Mouse (Mus musculus) cerebellum, adult 9-11 months (tissue): ENCODE results near the gene Pakap.

ENCODE experiments used
- DNase-seq: peaks from one replicate; pipeline ENCODE4 v3.0.0; 2022

Pakap gene

GRCm38 (mm10) chr4:57772851-57773510, 205.0 kb downstream of the Pakap start:
- no peak for DNase-seq

DNA sequence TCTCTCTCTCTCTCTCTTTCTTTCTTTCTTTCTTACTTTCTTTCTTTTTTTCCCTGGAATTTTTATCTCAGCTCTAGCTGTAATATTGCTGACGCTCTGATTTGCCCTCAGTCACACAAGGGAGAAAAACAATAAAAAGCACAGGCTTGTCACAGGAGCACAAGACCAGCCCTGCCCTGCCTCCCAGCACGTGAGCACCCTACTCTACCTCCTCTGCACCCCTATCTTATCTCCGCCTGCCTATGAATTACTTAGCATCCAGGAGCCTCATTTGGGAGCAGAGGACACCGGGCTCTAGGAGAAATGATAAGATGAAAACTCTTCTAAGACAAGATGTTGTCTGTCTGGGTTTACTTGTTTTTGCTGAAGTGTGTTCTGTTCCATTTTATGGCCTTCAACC, 206.5 kb downstream of the Pakap start:
- no peak for DNase-seq

GRCm38 (mm10) chr4:57775582-57775981, 207.6 kb downstream of the Pakap start:
- no peak for DNase-seq

GRCm38 (mm10) chr4:57780403-57780802, 212.4 kb downstream of the Pakap start:
- DNase-seq, result no peak

DNA sequence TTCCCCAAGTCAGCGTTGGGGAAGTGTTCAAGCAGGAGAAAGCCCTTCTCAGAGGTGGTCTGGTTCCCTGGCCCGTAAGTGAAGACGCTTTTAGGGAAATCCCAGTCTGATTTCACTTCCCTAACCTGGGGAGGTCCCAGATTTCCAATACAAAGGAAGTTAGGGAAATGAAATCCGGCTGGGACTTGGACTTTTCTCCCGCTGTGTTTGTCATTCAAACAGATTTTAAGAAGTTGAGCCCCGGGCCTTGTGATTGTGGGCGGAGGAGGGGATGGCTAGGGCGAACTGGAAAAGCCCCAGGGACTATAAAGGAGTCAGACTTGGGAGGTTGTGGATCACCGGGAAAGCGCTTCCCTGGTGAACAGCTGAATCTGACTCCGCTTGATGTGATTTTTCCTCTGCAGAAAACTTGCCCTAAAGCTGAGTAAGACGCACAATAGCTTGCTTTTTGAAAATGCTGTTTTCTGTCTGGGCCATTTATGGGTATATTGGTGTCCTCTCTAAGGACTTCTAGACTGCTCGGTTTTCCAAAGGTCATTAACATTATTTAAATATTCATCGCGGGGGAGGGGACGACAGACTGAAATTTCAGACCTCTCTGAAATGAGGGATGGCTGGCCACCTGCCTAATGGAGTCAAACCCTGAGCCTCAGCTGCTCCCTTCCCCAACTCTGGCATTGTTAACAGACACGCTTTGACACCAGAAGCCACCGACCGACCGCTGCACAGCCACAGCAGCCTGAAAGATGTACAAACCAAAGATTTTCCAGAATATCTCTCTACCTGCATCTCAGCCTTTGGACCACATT, 213.1 kb downstream of the Pakap start:
- DNase-seq, result no peak

DNA sequence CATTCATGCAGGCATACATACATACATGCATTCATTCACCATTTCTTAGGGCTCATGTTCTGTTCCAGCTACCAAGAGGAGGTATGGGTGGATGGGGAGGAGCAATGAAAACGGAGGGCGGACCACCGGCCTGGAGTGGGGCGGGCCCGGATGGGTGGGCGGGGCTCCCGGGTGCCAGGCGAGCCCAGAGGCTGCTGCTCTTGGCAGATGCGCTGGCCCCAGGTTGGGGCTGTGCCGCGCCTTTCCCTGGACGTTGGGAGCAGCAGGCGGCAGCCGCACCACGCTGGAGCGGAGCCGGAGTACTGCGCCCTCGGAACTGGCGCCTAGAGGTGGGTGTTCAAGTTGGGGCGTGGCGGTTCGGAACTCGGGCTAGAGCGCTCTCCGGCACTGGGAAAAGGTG, 214.0 kb downstream of the Pakap start:
- no peak for DNase-seq

DNA sequence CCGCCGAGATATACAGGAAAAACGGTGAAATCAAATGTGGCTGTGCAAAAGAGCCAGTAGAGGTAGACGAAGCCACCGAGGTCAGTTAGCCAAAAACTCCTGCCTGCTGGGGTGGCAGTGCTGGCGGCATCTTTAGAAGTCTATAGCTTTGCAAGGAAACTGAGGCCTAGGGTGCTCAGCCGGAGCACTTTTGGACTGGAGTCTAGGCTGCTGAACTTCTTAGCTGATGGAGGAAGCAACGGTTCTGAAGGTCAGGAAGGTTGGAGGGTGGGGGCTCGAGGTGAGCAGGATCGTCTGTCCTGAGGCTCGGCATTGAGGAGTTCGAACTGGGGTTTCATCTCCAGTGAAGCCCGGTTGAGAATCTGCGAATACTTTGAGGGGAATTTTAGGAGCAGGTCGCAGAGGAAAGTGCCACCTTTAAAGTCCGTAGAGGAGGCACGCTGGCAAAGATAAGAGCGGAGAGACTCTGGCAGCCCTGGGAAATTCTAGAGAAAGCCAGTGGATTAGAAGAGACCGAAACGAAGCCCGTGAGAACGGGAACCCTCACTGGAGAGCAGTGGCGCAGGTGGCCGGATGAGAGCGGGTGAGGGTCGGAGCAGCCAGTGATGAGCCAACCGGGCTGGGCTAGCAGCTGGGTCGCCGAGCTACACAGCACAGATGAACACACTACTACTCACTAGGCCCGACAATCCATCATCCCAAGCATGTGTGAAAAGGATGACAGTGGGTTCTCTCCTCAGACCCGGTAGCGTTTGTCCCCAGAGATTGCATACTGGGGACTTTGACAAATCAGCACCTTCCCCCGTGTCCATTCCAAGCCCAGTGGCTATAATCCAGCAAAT, 214.8 kb downstream of the Pakap start:
- no peak for DNase-seq

GRCm38 (mm10) chr4:57783391-57783770, 215.4 kb downstream of the Pakap start:
- no peak for DNase-seq

DNA sequence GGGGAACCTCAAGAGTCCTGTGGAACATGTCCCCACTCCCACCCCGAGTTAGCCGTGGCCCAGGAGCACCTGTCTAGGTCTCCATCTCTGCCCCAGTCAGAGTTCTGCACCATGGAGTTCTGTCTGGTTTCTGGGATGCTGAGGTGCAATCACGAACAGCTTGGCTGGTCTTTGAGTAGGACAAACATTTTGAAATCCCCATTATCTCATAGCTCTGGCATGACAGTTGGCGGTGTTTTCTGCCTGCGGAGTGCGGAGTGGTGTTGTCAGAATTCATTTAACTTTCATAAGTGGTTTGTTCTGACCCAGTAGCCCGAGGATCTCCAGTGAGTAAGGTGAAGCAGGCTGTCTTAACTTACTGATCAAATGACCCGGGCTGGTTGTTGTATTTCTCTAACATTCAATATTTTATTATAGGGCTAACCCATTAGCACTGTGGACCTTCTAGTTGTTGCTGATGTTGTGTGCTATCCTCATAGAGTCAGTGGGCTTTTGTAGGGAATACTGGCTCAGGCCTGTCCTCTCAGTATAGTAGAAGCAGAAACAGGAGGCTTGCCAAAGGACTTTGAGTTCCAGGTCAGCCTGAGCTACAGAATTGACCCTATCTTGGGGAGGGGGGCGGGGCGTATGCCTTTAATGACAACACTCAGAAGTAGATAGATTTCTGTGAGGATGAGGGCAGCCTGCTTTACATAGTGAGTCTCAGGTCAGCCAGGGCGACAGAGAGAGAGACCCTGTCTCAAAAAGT, 216.0 kb downstream of the Pakap start:
- DNase-seq, result no peak

DNA sequence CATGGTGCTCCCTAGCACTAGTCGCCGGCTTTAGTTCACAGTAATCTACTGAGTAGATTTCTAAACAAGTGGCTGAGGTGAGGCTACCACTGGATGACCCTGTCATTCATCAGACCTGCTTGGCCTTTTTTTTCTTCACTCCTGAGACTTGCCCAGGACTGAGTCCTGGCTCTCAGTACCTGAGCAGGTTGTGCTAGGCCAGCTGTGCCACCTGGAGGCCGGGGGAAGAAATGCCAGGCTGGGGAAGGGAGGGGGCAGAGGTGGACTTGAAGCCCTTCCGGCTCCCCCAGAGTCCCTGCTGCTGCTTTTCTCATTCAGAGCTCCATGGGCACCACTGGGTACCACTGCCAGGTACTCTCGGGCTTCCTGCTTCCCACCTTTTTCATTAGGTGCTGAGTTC, 220.7 kb downstream of the Pakap start:
- DNase-seq, result no peak

GRCm38 (mm10) chr4:57789118-57789517, 221.1 kb downstream of the Pakap start:
- no peak for DNase-seq

DNA sequence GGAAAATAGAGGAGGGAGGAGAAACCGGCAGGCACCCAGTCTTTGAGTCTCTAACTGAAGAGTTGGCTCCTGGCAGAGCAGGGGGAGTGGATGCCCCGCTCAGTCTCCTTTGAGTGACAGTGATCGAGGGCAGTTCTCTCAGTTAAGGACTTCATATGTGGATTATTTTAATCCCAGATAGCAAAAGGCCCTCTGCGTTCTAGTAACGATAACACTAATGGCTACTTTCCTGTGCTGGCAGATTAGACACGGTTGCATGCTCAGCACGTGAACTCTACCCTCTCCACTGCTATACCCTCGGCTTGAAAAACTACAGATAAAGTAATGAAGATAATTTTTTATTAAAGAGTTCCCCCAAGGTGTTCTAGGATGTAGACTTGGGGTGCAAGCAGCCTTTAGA, 226.0 kb downstream of the Pakap start:
- DNase-seq, result no peak

DNA sequence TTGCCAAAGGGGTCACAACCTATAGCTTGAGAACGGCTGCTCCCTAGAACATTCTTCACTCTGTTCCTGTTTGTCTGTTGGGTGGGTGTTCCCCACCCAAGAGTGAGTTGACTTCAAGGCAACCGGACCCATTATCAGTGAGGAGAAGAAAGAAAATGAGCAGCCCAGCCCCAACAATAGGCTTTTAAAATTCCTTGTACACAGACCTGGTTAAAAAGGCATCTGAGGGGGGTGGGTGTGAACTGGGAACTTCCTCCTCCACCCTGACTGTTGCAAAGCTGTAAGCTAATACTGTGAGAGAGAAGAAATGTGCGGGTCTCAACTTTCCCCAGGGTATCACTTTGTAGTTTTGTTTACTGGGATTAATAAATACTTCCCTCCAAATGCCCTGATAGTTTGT, 226.6 kb downstream of the Pakap start:
- no peak for DNase-seq

DNA sequence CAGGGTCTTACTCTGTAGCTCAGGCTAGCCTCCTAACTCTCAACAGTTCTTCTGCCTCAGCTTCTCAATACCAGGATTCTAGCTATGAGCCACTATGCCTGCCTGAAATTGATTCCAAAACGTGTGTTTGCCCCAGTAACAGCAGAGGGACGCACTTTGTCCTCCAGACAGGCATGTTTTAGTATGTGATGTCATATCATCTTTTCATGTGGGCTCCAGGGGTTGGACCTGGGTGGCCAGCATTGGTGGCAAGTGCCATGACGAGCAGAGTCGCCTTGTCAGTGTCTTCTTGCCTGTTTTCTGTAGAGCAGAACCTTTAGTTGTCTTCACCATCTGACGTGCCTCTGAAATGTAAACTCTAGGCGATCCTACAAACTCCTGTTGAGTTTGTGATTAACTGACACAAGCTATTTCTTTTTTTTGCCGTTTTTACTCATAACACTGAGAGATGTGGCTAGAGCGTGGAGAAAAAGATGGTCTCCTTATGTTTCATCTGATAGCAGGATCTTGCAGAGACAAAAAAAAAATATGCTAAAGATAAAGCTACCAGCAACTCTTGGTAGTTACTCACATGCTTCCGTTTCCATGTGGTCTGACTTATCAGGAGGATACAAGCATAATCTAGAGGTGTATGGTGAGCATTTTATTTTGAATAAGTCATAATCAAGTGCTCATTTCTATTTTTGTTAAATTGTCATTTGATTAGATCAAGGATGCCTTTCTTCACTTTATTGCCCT, 229.7 kb downstream of the Pakap start:
- no peak for DNase-seq

- no peak for DNase-seq
Observed at GRCm38 (mm10) chr4:57798286-57799018, 230.5 kb downstream of the Pakap start.

GRCm38 (mm10) chr4:57799297-57799696, 231.3 kb downstream of the Pakap start:
- DNase-seq, result no peak

DNA sequence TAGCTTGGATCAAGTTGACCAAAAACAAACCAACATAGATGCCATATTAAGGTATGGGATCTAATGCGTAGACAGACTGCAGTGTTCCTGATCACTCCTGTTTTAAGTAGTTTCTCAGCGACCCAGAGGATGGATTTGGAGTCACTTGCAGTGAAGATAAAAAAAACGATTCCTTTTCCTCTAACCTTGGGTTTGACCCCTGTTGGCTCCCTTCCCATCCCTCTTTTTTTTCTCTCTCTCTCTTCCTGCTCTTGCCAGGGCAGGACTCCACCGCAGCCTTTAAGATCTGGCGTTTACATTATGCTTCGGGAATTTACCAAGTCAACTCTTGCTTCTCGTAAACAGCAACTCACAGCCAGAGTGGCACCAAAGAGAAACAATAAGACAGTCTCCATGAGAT, 233.3 kb downstream of the Pakap start:
- DNase-seq, result no peak

DNA sequence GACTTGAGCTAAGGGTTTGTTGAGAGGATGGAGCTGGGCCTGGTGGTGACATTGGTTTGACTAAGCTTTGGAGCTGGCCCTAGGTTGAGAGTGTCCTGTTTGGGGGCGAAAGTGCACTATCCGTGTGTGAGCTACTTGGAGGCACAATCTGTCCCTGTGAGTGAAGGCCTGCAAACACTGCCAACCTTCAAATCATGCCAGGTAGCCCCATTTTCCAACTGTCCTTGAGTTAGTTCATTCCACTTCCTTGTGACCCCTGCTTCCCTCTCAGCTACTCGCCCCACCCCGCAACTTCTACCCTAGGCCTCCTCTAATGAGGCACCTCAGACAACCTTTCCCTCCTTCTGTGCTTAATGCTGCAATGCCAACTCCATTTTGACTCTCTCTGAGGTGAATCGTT, 234.0 kb downstream of the Pakap start:
- DNase-seq, result no peak

GRCm38 (mm10) chr4:57802411-57802810, 234.4 kb downstream of the Pakap start:
- DNase-seq, result no peak

GRCm38 (mm10) chr4:57804902-57805301, 236.9 kb downstream of the Pakap start:
- no peak for DNase-seq

- DNase-seq, result no peak
Observed at GRCm38 (mm10) chr4:57809449-57809848, 241.5 kb downstream of the Pakap start.

DNA sequence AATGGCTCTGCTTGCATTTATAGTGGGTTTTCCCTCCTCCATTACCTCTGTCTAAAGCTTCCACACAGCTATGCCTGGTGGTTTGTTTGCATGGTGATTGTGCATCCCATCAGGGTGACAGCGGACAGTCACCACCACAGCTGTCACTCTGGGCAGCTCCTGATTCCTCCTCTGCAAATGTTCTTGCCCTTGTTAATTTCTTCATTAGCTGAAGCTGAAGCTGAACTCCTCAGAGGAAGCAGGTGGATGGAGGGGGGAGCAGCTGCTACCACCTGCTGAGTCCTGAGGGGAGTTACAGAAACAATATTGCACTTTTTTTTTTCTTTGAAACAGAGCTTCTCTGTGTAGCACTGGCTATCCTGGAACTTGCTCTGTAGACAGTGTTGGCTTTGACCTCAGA, 244.1 kb downstream of the Pakap start:
- no peak for DNase-seq
